Mouse (Mus musculus): Measurements from ENCODE around the gene Acadm. TPM values are rescaled to one million over a fixed set of nuclear protein-coding genes. Genes with fewer than 3 reads are reported as not detected.

Gene Acadm
- 37.1 and 37.9 TPM in 2 replicates for polyA plus RNA-seq (2015; fragmentation: Nextera tagmentation; extraction: Ambion mirVana)

GRCm38 (mm10) chr3:153944335-153944990 is at the start of gene Acadm:
Gene Acadm, minus strand, starts transcription at chr3:153944632.
- WGBS = under 1% methylated on average over 41 of the region's 41 CpGs
- H3K27ac ChIP-seq = peak within 1 kb of the TSS; percentile 28
- H3K27me3 ChIP-seq = no peaks in the 10 kb centered on the region
- H3K9ac ChIP-seq = peak within 1 kb of the TSS; percentile 75
- peak; percentile 95 for ATAC-seq
- H3K9me3 ChIP-seq (replicated peaks) = no peaks in the 10 kb centered on the region
- peak within 1 kb of the TSS; percentile 73 for H3K4me3 ChIP-seq
- no peaks in the 10 kb centered on the region for H3K36me3 ChIP-seq (ENCODE audit: poor library complexity, severe bottlenecking)
- peak within 1 kb of the TSS; percentile 75 for H3K4me2 ChIP-seq
- H3K4me1 ChIP-seq = peaks cover 24% of the 10 kb centered on the region

GRCm38 (mm10) chr3:153984428-153985340 is 40.3 kb upstream of the Acadm start:
- peak; percentile 51 for ATAC-seq
- no peaks in the 10 kb centered on the region for H3K36me3 ChIP-seq (ENCODE audit: poor library complexity, severe bottlenecking)
- H3K9me3 ChIP-seq (replicated peaks) = 0 out of 2 replicates have a peak, but pooled peaks cover 3% of the 10 kb centered on the region
- no peaks in the 10 kb centered on the region for H3K27me3 ChIP-seq
- 57% methylated on average over 10 of the region's 10 CpGs for WGBS
- H3K4me1 ChIP-seq = no peaks in the 10 kb centered on the region
- H3K4me3 ChIP-seq = no peak overlapping the region
- no peak overlapping the region for H3K27ac ChIP-seq
- H3K9ac ChIP-seq = no peak overlapping the region
- H3K4me2 ChIP-seq = no peak overlapping the region

DNA sequence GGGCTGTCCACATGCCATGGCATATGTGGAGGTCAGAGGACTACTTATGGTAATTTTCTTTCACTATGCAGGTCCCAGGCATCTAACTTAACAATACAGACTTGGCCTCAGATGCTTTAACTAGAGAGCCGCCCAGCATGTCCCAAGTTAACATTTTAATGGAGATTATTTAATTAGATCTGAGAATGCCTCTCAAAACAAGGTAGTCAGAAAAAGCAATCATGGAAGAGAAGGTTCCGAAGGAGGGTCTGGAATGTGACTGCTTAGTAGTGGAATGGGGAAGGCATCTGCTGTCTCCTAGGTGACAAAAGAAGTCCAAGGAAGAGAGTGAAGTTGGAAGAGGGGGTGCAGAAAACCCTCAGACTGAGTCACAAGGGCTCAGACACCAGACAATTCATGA is 36.2 kb upstream of the Acadm start:
- Histone ChIP-seq H3K4me2 (no peak overlapping the region), H3K36me3 (ENCODE audit: poor library complexity, severe bottlenecking) (no peaks in the 10 kb centered on the region), H3K27me3 (0 out of 2 replicates have a peak, but pooled peaks cover 5% of the 10 kb centered on the region), H3K4me3 (no peak overlapping the region), H3K27ac (no peak overlapping the region), H3K9ac (no peak overlapping the region), H3K9me3 (replicated peaks) (no peaks in the 10 kb centered on the region), H3K4me1 (0 out of 2 replicates have a peak, but pooled peaks cover under 1% of the 10 kb centered on the region)
- 33% methylated on average over 2 of the region's 2 CpGs for WGBS
- ATAC-seq = no peak

DNA sequence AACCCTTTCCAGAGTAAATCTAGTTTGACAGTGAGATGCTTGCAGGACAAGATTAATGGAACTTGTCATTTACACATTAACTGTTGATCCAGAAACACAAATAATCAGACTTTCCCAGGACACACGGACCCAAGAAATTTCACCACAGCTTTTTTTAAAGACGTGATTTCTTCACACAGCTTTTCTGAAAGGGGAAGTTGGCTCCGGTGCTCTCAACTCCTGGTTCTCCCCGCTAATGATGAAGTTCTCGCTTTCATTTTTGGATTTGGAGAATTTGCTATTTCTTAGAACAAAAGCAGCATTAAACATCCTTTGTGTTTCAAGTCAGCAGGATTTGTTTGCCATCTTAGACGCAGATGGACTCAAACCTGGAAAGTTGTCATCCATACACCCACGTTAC is 31.4 kb upstream of the Acadm start:
- no peaks in the 10 kb centered on the region for H3K36me3 ChIP-seq (ENCODE audit: poor library complexity, severe bottlenecking)
- H3K9ac ChIP-seq = no peak overlapping the region
- no peak overlapping the region for H3K4me3 ChIP-seq
- peaks cover 19% of the 10 kb centered on the region for H3K4me1 ChIP-seq
- WGBS = 79% methylated on average over 7 of the region's 7 CpGs
- H3K4me2 ChIP-seq = 0 out of 2 replicates have a peak overlapping the region, but pooled peaks have one; percentile 95
- peaks cover 17% of the 10 kb centered on the region; the same call in 1 of the 2 replicates for H3K27me3 ChIP-seq
- ATAC-seq = no peak
- H3K27ac ChIP-seq = no peak overlapping the region
- no peaks in the 10 kb centered on the region for H3K9me3 ChIP-seq (replicated peaks)

GRCm38 (mm10) chr3:153975060-153975459 is 30.6 kb upstream of the Acadm start:
- Histone ChIP-seq H3K9me3 (replicated peaks) (no peaks in the 10 kb centered on the region), H3K36me3 (ENCODE audit: poor library complexity, severe bottlenecking) (no peaks in the 10 kb centered on the region), H3K4me2 (peak overlapping the region; percentile 95), H3K27ac (peak overlapping the region; percentile 48), H3K4me1 (peaks cover 19% of the 10 kb centered on the region), H3K4me3 (peak overlapping the region; percentile 64), H3K9ac (no peak overlapping the region), H3K27me3 (peaks cover 17% of the 10 kb centered on the region; the same call in 1 of the 2 replicates)
- peak; percentile 71 for ATAC-seq
- 6% methylated on average over 6 of the region's 6 CpGs for WGBS

DNA sequence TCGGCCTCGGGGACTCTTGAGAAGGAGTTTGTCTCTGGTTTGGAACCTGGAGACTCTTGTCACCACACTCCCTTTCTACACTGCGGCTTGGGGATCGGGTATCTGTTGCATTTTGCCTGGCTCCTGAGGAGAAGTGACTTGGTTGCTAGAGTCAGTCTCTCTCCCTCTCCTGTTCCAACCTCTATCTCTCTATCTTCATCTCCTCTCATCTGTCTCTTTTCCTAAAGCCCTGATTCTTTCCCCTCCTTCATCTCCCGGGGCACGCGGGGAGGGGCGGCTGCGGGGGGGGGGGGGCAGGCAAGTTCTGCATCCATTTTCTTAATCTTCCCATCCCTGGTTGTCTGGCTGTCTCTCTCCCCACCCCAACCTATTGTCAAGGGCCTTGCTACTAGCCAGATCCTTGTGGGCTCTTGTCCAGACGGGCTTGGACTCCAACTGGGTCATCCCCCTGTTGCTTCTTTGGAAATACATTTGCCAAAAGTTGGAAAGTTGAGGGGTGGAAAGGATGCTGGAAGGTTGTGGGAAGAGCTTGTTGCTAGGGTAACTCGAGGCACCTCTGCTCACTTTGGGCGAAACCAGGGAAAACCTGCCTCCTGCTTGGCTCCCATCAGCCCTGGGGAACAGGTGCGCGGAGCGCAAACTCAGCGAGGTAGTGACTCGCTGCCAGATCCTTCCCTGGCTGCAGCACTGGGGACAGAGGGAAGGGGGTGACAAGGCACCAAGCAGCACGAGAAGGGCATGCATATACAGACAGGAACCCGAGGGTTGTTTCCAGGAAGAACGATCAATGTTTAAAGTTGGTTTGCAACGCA is 29.7 kb upstream of the Acadm start:
- 3% methylated on average over 21 of the region's 21 CpGs for WGBS
- Histone ChIP-seq H3K4me3 (peak overlapping the region; percentile 64), H3K27me3 (peaks cover 17% of the 10 kb centered on the region; the same call in 1 of the 2 replicates), H3K27ac (no peak overlapping the region; the same call in 1 of the 2 replicates), H3K9me3 (replicated peaks) (no peaks in the 10 kb centered on the region), H3K4me1 (peaks cover 19% of the 10 kb centered on the region), H3K9ac (peak overlapping the region; percentile 88), H3K36me3 (ENCODE audit: poor library complexity, severe bottlenecking) (no peaks in the 10 kb centered on the region), H3K4me2 (peak overlapping the region; percentile 95)
- ATAC-seq = no peak; the same call in none of the 2 replicates

- peak; percentile 92 for ATAC-seq
- Histone ChIP-seq H3K9me3 (replicated peaks) (no peaks in the 10 kb centered on the region), H3K4me1 (peaks cover 19% of the 10 kb centered on the region), H3K4me2 (peak within 1 kb of the TSS; percentile 95), H3K27ac (peak within 1 kb of the TSS; percentile 35), H3K27me3 (peaks cover 17% of the 10 kb centered on the region; the same call in 1 of the 2 replicates), H3K36me3 (ENCODE audit: poor library complexity, severe bottlenecking) (no peaks in the 10 kb centered on the region), H3K4me3 (peak within 1 kb of the TSS; percentile 64), H3K9ac (peak within 1 kb of the TSS; percentile 88)
- under 1% methylated on average over 45 of the region's 66 CpGs for WGBS
These were observed 28.9 kb upstream of the Acadm start, which contains the start of gene Slc44a5 for GRCm38 (mm10) chr3:153973171-153973948. Gene Slc44a5, plus strand, starts transcription at chr3:153973436.

DNA sequence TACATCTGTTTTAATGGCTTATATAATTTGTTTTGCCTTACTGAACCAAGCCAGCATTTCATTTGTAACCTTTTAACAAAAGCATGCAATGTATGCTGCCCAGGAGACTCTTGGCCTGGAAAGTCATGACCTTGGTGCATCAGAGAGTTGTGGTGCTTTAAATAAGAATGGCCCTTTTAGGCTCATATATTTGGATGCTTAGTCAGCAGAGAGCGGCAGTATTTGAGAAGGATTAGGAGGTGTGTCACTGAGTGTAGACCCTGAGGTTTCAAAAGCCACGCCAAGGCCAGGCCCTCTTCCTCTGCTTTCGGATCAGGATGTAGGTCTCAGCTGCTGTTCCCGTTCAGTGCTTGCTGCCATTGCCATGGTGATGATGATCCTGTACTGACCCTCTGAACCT is 25.0 kb upstream of the Acadm start:
- Histone ChIP-seq H3K27ac (no peak overlapping the region), H3K9ac (no peak overlapping the region), H3K4me3 (no peak overlapping the region), H3K36me3 (ENCODE audit: poor library complexity, severe bottlenecking) (no peaks in the 10 kb centered on the region), H3K4me1 (peaks cover 8% of the 10 kb centered on the region), H3K9me3 (replicated peaks) (no peaks in the 10 kb centered on the region), H3K27me3 (peaks cover 6% of the 10 kb centered on the region; the same call in 1 of the 2 replicates), H3K4me2 (no peak overlapping the region)
- 89% methylated on average over 4 of the region's 4 CpGs for WGBS
- no peak for ATAC-seq

DNA sequence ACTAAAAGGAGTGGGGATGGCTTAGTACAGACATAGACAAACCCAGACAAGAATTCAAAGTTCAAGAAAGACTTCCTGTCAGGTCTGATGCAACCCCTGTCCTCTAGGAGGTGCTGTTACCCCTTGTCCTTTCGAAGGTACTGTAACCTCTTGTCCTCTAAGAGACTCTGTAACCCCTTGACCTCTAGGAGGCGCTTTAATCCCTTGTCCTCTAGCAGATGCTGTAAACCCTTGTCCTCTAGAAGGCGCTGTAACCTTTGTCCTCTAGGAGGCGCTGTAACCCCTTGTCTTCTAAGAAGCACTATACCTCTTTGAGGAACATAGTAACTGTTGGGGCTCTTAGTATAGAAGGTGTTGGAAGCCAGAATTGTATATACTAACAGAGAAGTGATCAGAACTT is 24.1 kb upstream of the Acadm start:
- Histone ChIP-seq H3K9me3 (replicated peaks) (no peaks in the 10 kb centered on the region), H3K4me2 (no peak overlapping the region), H3K4me3 (no peak overlapping the region), H3K4me1 (no peaks in the 10 kb centered on the region), H3K36me3 (ENCODE audit: poor library complexity, severe bottlenecking) (no peaks in the 10 kb centered on the region), H3K9ac (no peak overlapping the region), H3K27me3 (0 out of 2 replicates have a peak, but pooled peaks cover 5% of the 10 kb centered on the region), H3K27ac (no peak overlapping the region)
- no peak for ATAC-seq
- WGBS = 38% methylated on average over 4 of the region's 4 CpGs

GRCm38 (mm10) chr3:153967447-153967846 is 23.0 kb upstream of the Acadm start:
- 89% methylated on average over 5 of the region's 5 CpGs for WGBS
- Histone ChIP-seq H3K9me3 (replicated peaks) (no peaks in the 10 kb centered on the region), H3K27me3 (0 out of 2 replicates have a peak, but pooled peaks cover 3% of the 10 kb centered on the region), H3K36me3 (ENCODE audit: poor library complexity, severe bottlenecking) (no peaks in the 10 kb centered on the region), H3K27ac (no peak overlapping the region), H3K9ac (no peak overlapping the region), H3K4me2 (no peak overlapping the region), H3K4me1 (no peaks in the 10 kb centered on the region), H3K4me3 (no peak overlapping the region)
- ATAC-seq = no peak

All from forebrain, embryonic 13.5 days (tissue).